In the genomic region with DNA sequence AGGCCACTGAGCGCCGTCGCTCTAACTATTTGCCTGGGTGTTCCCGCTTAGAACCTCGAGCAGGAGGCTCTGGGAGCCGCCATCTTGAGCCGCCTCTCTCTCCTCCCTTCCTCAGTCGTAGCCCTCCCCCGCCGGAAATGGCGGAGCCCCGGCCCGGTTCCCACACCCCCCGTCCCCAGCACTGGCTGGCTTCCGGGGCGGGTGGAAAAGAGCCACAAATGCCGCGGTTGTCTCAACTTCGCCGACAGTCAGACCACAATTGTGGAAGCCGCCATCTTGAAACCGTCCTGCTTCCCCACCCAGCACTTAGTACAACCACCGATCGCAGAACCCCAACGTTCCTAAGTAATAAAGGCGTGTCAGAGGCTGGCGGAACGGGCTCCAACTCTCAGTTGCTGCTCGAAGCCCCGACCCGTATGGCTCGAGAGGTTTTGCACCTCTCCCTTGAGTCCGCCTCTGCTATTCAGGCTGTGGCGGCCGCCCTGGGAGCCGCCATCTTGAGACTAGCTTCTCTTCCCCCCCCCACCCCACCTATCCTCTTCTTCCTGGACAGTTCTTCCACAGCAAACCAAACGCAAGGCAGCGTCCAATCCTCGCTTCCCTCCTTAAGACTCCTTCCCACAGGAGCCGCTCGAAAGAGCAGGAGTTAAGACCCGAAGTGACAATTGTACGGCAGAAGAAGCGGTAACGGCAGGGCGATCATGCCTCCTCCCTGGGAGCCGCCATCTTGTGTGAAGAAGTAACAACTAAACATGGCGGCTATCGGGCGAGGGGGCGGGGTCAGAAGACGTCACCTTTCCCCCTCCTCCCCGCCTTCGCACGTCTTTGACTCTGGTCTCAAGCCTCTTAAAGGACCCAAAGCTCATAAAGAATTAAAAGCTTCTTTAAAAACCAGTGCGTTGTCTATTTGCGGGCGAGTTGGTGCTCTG, we compare ENCODE assay signal across 7 mouse cellular contexts. TPM values are rescaled to one million over a fixed set of nuclear protein-coding genes. Genes with fewer than 3 reads are reported as not detected.
A peak's percentile ranks its signal among the peaks of the same experiment; 100 is the strongest.
DNase-seq lines count a peak whose midpoint lies in the region; ATAC-seq lines count a peak whose summit lies in the region.

Hcfc1 (minus strand) TSS at position 110 of the 929 bp plus-strand sequence.

- peak; percentile 95 for DNase-seq in adrenal gland, postnatal 14 days
- peak; percentile 85 for DNase-seq in embryonic facial prominence, embryonic 11.5 days (ENCODE audit: low spot score)
- DNase-seq in heart, adult 11 months = peak; percentile 99
- DNase-seq in kidney, adult 18-20 months = peak; percentile 91
- peak; percentile 87 for DNase-seq in limb, embryonic 11.5 days (ENCODE audit: low spot score)
- DNase-seq in midbrain, embryonic 14.5 days = peak; percentile 91
- peak; percentile 83 to 84 for DNase-seq in spleen, adult 18-20 months

- H3K27me3 ChIP-seq in embryonic facial prominence, embryonic 11.5 days (ENCODE audit: control insufficient read depth, insufficient read depth, low read length) = no peaks in the 10 kb centered on the region
- H3K27me3 ChIP-seq in limb, embryonic 11.5 days (ENCODE audit: control insufficient read depth, insufficient read depth, low read length) = 0 out of 2 replicates have a peak, but pooled peaks cover 7% of the 10 kb centered on the region
- H3K27me3 ChIP-seq in midbrain, embryonic 14.5 days (ENCODE audit: control insufficient read depth, insufficient read depth, low read length) = no peaks in the 10 kb centered on the region

- peaks cover 3% of the 10 kb centered on the region; the same call in 1 of the 2 replicates for H3K4me1 ChIP-seq in embryonic facial prominence, embryonic 11.5 days (ENCODE audit: control insufficient read depth, insufficient read depth, low read length)
- H3K4me1 ChIP-seq in limb, embryonic 11.5 days (ENCODE audit: control insufficient read depth, insufficient read depth, low read length) = peaks cover 3% of the 10 kb centered on the region; the same call in 1 of the 2 replicates
- H3K4me1 ChIP-seq in midbrain, embryonic 14.5 days (ENCODE audit: control insufficient read depth, insufficient read depth, low read length) = peaks cover 15% of the 10 kb centered on the region

- peak within 1 kb of the TSS; percentile 57 for H3K4me2 ChIP-seq in embryonic facial prominence, embryonic 11.5 days (ENCODE audit: low read depth, low read length)
- peak within 1 kb of the TSS; percentile 64 for H3K4me2 ChIP-seq in limb, embryonic 11.5 days (ENCODE audit: low read depth, severe bottlenecking)
- H3K4me2 ChIP-seq in midbrain, embryonic 14.5 days (ENCODE audit: low read length) = peak within 1 kb of the TSS; percentile 64

- 17% methylated on average over 45 of the region's 58 CpGs for WGBS in embryonic facial prominence, embryonic 11.5 days
- 19% methylated on average over 58 of the region's 58 CpGs for WGBS in limb, embryonic 11.5 days
- WGBS in midbrain, embryonic 14.5 days = 30% methylated on average over 58 of the region's 58 CpGs

- no peaks in the 10 kb centered on the region for H3K9me3 ChIP-seq in embryonic facial prominence, embryonic 11.5 days (replicated peaks; ENCODE audit: control insufficient read depth, low read length)
- no peaks in the 10 kb centered on the region for H3K9me3 ChIP-seq in limb, embryonic 11.5 days (ENCODE audit: control insufficient read depth, low read length)
- H3K9me3 ChIP-seq in midbrain, embryonic 14.5 days (ENCODE audit: control insufficient read depth, low read length) = no peaks in the 10 kb centered on the region

- no peaks in the 10 kb centered on the region for H3K36me3 ChIP-seq in embryonic facial prominence, embryonic 11.5 days (replicated peaks; ENCODE audit: control insufficient read depth, insufficient read depth, low read depth, low read length)
- H3K36me3 ChIP-seq in limb, embryonic 11.5 days (ENCODE audit: control insufficient read depth, insufficient read depth, low read length) = no peaks in the 10 kb centered on the region
- no peaks in the 10 kb centered on the region for H3K36me3 ChIP-seq in midbrain, embryonic 14.5 days (ENCODE audit: control insufficient read depth, insufficient read depth, low read length)

- peak within 1 kb of the TSS; percentile 96 for H3K27ac ChIP-seq in embryonic facial prominence, embryonic 11.5 days (replicated peaks; ENCODE audit: low read depth, low read length)
- peak within 1 kb of the TSS; percentile 93 for H3K27ac ChIP-seq in limb, embryonic 11.5 days (replicated peaks; ENCODE audit: low read depth, low read length)
- H3K27ac ChIP-seq in midbrain, embryonic 14.5 days (replicated peaks; ENCODE audit: low read depth, low read length) = peak within 1 kb of the TSS; percentile 99

- peak; percentile 80 for ATAC-seq in embryonic facial prominence, embryonic 11.5 days (replicated peaks; ENCODE audit: insufficient number of reproducible peaks, low FRiP score, low TSS enrichment, low read depth)
- peak; percentile 75 for ATAC-seq in limb, embryonic 11.5 days (ENCODE audit: insufficient number of reproducible peaks, low FRiP score, low TSS enrichment, low read depth)
- ATAC-seq in midbrain, embryonic 14.5 days (ENCODE audit: low FRiP score, low TSS enrichment) = peak; percentile 82

- H3K4me3 ChIP-seq in embryonic facial prominence, embryonic 11.5 days (ENCODE audit: low read depth, low read length) = peak within 1 kb of the TSS; percentile 67
- H3K4me3 ChIP-seq in limb, embryonic 11.5 days (ENCODE audit: low read depth, low read length) = peak within 1 kb of the TSS; percentile 60
- H3K4me3 ChIP-seq in midbrain, embryonic 14.5 days (replicated peaks; ENCODE audit: low read depth, low read length) = peak within 1 kb of the TSS; percentile 50

- peak within 1 kb of the TSS; percentile 76 for H3K9ac ChIP-seq in embryonic facial prominence, embryonic 11.5 days (replicated peaks; ENCODE audit: low read length)
- H3K9ac ChIP-seq in limb, embryonic 11.5 days (ENCODE audit: low read length) = peak within 1 kb of the TSS; percentile 81
- H3K9ac ChIP-seq in midbrain, embryonic 14.5 days (replicated peaks; ENCODE audit: low read length) = peak within 1 kb of the TSS; percentile 66

RNA-seq across cellular contexts. Expression of gene Hcfc1, which starts in this region (rescaled TPM):
- total RNA-seq in adrenal gland, postnatal 14 days (2021) = 57.2 and 57.5 TPM in 2 replicates
- polyA plus RNA-seq in embryonic facial prominence, embryonic 11.5 days (2014; fragmentation: Nextera tagmentation; extraction: Ambion mirVana) = 71.4 and 77.2 TPM in 2 replicates
- polyA plus RNA-seq in limb, embryonic 11.5 days (2014; fragmentation: Nextera tagmentation; extraction: Ambion mirVana) = 84.0 and 85.5 TPM in 2 replicates
- 61.5 and 73.2 TPM in 2 replicates for polyA plus RNA-seq in midbrain, embryonic 14.5 days (2014; fragmentation: Nextera tagmentation; extraction: Ambion mirVana)

Comparison
In these comparisons a context has a peak if more than half of its experiments do, and no peak if none do; other contexts are left out.
1. Peak in every context shown above with its lines: DNase-seq, ATAC-seq, H3K4me3 ChIP-seq and H3K27ac ChIP-seq.